Mouse (Mus musculus): ENCODE data around the gene Fabp3. TPM values are rescaled to one million over a fixed set of nuclear protein-coding genes. Genes with fewer than 3 reads are reported as not detected.

The Fabp3 gene
- polyA plus RNA-seq, 1 experiment: 222 TPM

DNA sequence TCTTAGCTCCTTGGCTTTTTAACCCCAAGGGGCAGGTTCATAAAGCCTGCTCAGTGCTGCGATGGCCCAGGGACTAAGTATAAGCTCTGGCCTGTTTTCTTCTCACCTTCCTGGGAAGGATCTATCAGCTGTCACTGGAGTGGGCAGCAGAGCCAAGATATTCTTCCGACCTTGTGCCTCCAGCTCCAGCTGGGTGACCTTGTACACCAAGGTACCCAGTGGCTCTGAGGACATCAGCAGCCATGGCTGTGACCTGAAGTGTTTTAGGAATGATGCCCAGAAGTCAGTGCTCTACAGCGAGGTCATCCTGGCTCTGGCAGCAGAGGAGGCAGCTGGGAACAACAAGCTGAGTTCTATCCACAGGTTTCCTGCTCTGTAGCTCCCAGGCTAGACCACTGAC lies 4.1 kb downstream of the Fabp3 start:
- no peak for TF ChIP-seq CTCF (IDR thresholded peaks at IDR 0.05; ENCODE audit: borderline replicate concordance, control insufficient read depth, extremely low read depth, insufficient read depth, low read length, poor library complexity)
- TF ChIP-seq POLR2A (IDR thresholded peaks at IDR 0.05; ENCODE audit: control insufficient read depth, extremely low read depth, insufficient read depth, low read length, poor library complexity): no peak
- Histone ChIP-seq H3K4me1 (replicated peaks; ENCODE audit: control insufficient read depth, insufficient read depth, low read length) (peaks cover 13% of the 10 kb centered on the region), H3K27ac (ENCODE audit: control insufficient read depth, insufficient read depth, low read length) (no peak overlapping the region), H3K4me3 (ENCODE audit: control insufficient read depth, insufficient read depth, low read length) (no peak overlapping the region), H3K27me3 (ENCODE audit: control insufficient read depth, insufficient read depth, low read length) (peaks cover 14% of the 10 kb centered on the region), H3K36me3 (ENCODE audit: control insufficient read depth, insufficient read depth, low read length) (no peaks in the 10 kb centered on the region)
- WGBS: 89% methylated on average over 3 of the region's 3 CpGs
- DNase-seq: no peak

DNA sequence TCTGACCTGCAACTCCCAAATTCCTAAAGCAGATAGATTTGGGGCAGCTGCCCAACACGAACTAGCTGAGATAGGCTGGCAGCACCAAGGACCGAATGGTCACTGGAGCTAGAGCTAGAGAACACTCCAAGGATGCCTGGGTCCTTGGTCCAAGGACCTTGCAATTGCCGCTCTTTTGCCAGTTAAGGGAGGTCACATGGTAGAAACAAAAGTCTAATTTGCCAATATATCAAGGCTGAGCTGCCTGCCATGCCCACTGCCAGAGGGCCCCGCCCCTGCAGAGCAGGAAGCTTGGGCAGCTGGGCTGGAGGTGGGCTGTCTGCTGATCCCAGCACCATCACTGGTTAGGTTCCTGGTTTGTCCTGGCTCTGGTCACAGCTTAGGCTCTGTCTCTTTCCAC lies 5.2 kb downstream of the Fabp3 start:
- no peak overlapping the region for H3K27ac ChIP-seq (ENCODE audit: control insufficient read depth, insufficient read depth, low read length)
- H3K27me3 ChIP-seq (ENCODE audit: control insufficient read depth, insufficient read depth, low read length): peaks cover 5% of the 10 kb centered on the region; the same call in 1 of the 2 replicates
- over 99% methylated on average over 4 of the region's 4 CpGs for WGBS
- H3K4me3 ChIP-seq (ENCODE audit: control insufficient read depth, insufficient read depth, low read length): no peak overlapping the region
- DNase-seq: no peak
- TF ChIP-seq POLR2A (IDR thresholded peaks at IDR 0.05; ENCODE audit: control insufficient read depth, extremely low read depth, insufficient read depth, low read length, poor library complexity) (no peak), CTCF (IDR thresholded peaks at IDR 0.05; ENCODE audit: borderline replicate concordance, control insufficient read depth, extremely low read depth, insufficient read depth, low read length, poor library complexity) (no peak)
- no peaks in the 10 kb centered on the region for H3K36me3 ChIP-seq (ENCODE audit: control insufficient read depth, insufficient read depth, low read length)
- peaks cover 3% of the 10 kb centered on the region; the same call in 1 of the 2 replicates for H3K4me1 ChIP-seq (replicated peaks; ENCODE audit: control insufficient read depth, insufficient read depth, low read length)

DNA sequence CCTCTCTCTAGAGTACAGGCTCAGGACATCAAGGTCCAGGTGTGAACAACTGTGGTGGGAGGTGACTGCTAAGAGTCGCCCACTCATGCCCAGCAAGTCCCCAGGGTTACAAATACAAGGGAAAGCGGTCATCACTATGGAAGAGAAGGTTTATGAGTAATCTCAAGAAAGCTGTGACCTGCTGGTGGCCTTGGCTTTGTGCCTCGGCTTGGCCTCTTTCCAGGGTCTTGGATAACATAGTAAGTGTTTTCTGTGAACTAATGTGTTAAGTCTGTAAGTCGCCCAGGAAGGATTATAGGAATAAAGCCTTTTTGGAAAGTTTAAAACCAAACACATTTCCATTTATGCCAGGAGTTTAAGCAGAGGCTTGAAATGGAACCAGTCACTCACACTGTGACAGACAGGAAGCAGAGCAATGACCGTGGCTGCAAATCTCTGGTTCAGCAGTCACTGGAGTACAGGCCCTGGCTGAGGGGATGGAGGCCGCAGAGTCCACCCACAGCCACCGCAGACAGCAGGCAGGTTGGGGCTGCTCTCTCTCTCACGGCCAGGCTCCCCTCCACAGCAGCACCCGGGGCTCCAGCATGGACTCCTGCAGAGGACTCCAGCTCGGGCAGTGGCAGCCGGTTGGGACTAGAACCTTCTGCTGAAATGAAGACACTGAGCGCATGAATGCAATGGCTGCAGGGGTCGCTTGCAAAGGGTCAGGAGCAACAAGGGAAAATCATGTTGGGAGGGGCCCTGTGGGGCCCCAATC lies 7.6 kb downstream of the Fabp3 start:
- no peak for DNase-seq
- WGBS: 93% methylated on average over 13 of the region's 13 CpGs
- TF ChIP-seq CTCF (IDR thresholded peaks at IDR 0.05; ENCODE audit: borderline replicate concordance, control insufficient read depth, extremely low read depth, insufficient read depth, low read length, poor library complexity) (no peak), POLR2A (IDR thresholded peaks at IDR 0.05; ENCODE audit: control insufficient read depth, extremely low read depth, insufficient read depth, low read length, poor library complexity) (no peak)
- Histone ChIP-seq H3K4me3 (ENCODE audit: control insufficient read depth, insufficient read depth, low read length) (no peak overlapping the region), H3K4me1 (replicated peaks; ENCODE audit: control insufficient read depth, insufficient read depth, low read length) (no peaks in the 10 kb centered on the region; the same call in 1 of the 2 replicates), H3K27ac (ENCODE audit: control insufficient read depth, insufficient read depth, low read length) (no peak overlapping the region), H3K27me3 (ENCODE audit: control insufficient read depth, insufficient read depth, low read length) (no peaks in the 10 kb centered on the region), H3K36me3 (ENCODE audit: control insufficient read depth, insufficient read depth, low read length) (no peaks in the 10 kb centered on the region)

DNA sequence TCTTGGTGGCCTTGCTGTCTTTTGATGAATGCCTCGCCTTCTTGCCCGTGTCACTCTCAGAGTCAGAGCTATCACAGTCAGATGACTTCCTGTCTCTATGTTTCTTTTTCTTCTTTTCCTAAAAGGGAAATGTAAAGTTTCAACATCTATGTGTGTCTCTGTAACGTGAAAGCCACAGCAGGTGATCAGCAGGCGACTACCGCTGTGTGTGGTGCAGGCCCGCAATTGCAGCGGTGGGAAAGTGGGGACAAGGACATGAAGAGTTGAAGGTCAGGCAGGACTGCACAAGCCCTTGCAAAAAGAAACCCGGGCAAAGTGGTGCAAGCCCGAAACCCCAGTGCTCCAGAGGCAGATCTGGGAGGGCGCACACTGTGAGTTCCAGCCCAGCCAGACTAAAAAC lies 8.3 kb downstream of the Fabp3 start:
- TF ChIP-seq POLR2A (IDR thresholded peaks at IDR 0.05; ENCODE audit: control insufficient read depth, extremely low read depth, insufficient read depth, low read length, poor library complexity): no peak
- TF ChIP-seq CTCF (IDR thresholded peaks at IDR 0.05; ENCODE audit: borderline replicate concordance, control insufficient read depth, extremely low read depth, insufficient read depth, low read length, poor library complexity): no peak
- Histone ChIP-seq H3K4me1 (replicated peaks; ENCODE audit: control insufficient read depth, insufficient read depth, low read length) (no peaks in the 10 kb centered on the region; the same call in 1 of the 2 replicates), H3K36me3 (ENCODE audit: control insufficient read depth, insufficient read depth, low read length) (0 out of 2 replicates have a peak, but pooled peaks cover 2% of the 10 kb centered on the region), H3K27me3 (ENCODE audit: control insufficient read depth, insufficient read depth, low read length) (no peaks in the 10 kb centered on the region), H3K4me3 (ENCODE audit: control insufficient read depth, insufficient read depth, low read length) (no peak overlapping the region), H3K27ac (ENCODE audit: control insufficient read depth, insufficient read depth, low read length) (no peak overlapping the region)
- 50% methylated on average over 10 of the region's 10 CpGs for WGBS
- no peak for DNase-seq

DNA sequence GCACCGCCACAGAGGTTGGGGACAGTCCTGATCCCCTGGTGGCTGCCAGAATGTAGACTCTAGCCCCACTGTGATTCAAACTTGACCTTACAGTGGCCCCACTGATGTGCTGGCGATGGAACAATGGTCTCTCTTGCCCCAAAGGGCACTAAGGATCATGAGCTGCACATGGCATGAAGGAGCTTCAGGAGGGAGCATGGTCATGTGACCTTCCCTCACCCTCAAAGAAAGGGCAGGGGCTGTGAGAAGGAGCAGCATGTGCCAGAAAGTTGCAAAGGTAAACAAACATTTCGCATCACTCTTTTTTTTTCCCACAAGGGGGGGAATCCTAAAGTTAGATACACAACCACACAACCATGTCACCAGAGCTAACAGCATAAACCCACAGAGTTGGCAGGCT lies 9.7 kb downstream of the Fabp3 start:
- no peaks in the 10 kb centered on the region; the same call in 1 of the 2 replicates for H3K4me1 ChIP-seq (replicated peaks; ENCODE audit: control insufficient read depth, insufficient read depth, low read length)
- H3K4me3 ChIP-seq (ENCODE audit: control insufficient read depth, insufficient read depth, low read length): no peak overlapping the region
- peaks cover 8% of the 10 kb centered on the region; the same call in 1 of the 2 replicates for H3K36me3 ChIP-seq (ENCODE audit: control insufficient read depth, insufficient read depth, low read length)
- TF ChIP-seq POLR2A (IDR thresholded peaks at IDR 0.05; ENCODE audit: control insufficient read depth, extremely low read depth, insufficient read depth, low read length, poor library complexity) (no peak), CTCF (IDR thresholded peaks at IDR 0.05; ENCODE audit: borderline replicate concordance, control insufficient read depth, extremely low read depth, insufficient read depth, low read length, poor library complexity) (no peak)
- H3K27ac ChIP-seq (ENCODE audit: control insufficient read depth, insufficient read depth, low read length): no peak overlapping the region
- 95% methylated on average over 3 of the region's 3 CpGs for WGBS
- no peaks in the 10 kb centered on the region for H3K27me3 ChIP-seq (ENCODE audit: control insufficient read depth, insufficient read depth, low read length)
- no peak for DNase-seq

DNA sequence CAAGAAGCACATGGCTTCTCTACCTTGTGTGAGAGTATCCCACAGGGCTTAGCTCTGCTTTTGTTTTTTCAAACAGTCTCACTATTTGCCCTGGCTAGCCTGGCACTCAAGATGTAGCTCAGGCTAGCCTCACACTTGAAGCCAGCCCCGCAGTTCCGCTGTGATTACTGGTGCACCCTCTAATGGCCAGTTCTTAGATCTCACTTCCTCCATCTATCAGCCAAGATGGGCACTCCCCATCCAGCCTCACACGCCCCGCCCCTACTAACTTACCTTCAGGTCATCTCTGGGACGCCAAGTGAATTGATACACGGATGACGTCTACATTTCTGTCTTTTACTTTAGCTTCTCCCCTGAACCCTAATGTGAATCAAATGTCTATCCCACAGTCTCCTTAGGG lies 11.2 kb downstream of the Fabp3 start:
- DNase-seq: no peak
- Histone ChIP-seq H3K27me3 (ENCODE audit: control insufficient read depth, insufficient read depth, low read length) (no peaks in the 10 kb centered on the region), H3K36me3 (ENCODE audit: control insufficient read depth, insufficient read depth, low read length) (peaks cover 14% of the 10 kb centered on the region), H3K4me1 (replicated peaks; ENCODE audit: control insufficient read depth, insufficient read depth, low read length) (no peaks in the 10 kb centered on the region; the same call in 1 of the 2 replicates), H3K27ac (ENCODE audit: control insufficient read depth, insufficient read depth, low read length) (no peak overlapping the region), H3K4me3 (ENCODE audit: control insufficient read depth, insufficient read depth, low read length) (no peak overlapping the region)
- no peak for TF ChIP-seq CTCF (IDR thresholded peaks at IDR 0.05; ENCODE audit: borderline replicate concordance, control insufficient read depth, extremely low read depth, insufficient read depth, low read length, poor library complexity)
- no peak for TF ChIP-seq POLR2A (IDR thresholded peaks at IDR 0.05; ENCODE audit: control insufficient read depth, extremely low read depth, insufficient read depth, low read length, poor library complexity)
- WGBS: 93% methylated on average over 7 of the region's 7 CpGs
